ENCODE assay signal across 10 mouse cellular contexts in genomic region chr4:155895826-155896225, GRCm38 (mm10). TPM values are rescaled to one million over a fixed set of nuclear protein-coding genes. Genes with fewer than 3 reads are reported as not detected.
DNase-seq lines count a peak whose midpoint lies in the region; ATAC-seq lines count a peak whose summit lies in the region.
"Had no signal": no experiment of that assay in that cellular context is flagged by ENCODE, and none has a peak within 500 bp of the region (broad histone marks: within the 10 kb centered on the region; RNA-seq: fewer than 3 reads in every experiment).

No protein-coding gene starts in this region.

- intact Hi-C loops in heart, postnatal 25 days (cut with DNase I): no loop called here

- H3K27ac ChIP-seq in midbrain, embryonic 16.5 days (ENCODE audit: low read length): no peak overlapping the region
- H3K27ac ChIP-seq: limb, embryonic 12.5 days had no signal

- peak overlapping the region; percentile 94 for H3K4me2 ChIP-seq in midbrain, embryonic 16.5 days (ENCODE audit: low read length)
- H3K4me2 ChIP-seq: limb, embryonic 12.5 days had no signal

- no peak overlapping the region for H3K4me3 ChIP-seq in midbrain, embryonic 16.5 days (ENCODE audit: low read depth, low read length)
- H3K4me3 ChIP-seq: limb, embryonic 12.5 days had no signal

- H3K36me3 ChIP-seq in midbrain, embryonic 16.5 days (ENCODE audit: control insufficient read depth, insufficient read depth, low read length): peaks cover 35% of the 10 kb centered on the region

- no peak overlapping the region for H3K9ac ChIP-seq in midbrain, embryonic 16.5 days (ENCODE audit: low read depth, low read length)
- H3K9ac ChIP-seq: limb, embryonic 12.5 days had no signal

- no peak for ATAC-seq in midbrain, embryonic 16.5 days

- WGBS in midbrain, embryonic 16.5 days: 95% methylated on average over 4 of the region's 4 CpGs

- H3K9me3 ChIP-seq in midbrain, embryonic 16.5 days (replicated peaks; ENCODE audit: control insufficient read depth, low read length, poor library complexity, severe bottlenecking): no peaks in the 10 kb centered on the region
- H3K9me3 ChIP-seq: limb, embryonic 12.5 days had no signal

- peaks cover 31% of the 10 kb centered on the region for H3K4me1 ChIP-seq in midbrain, embryonic 16.5 days (ENCODE audit: control insufficient read depth, insufficient read depth, low read length)

- peak; percentile 3 to 17 for DNase-seq in adrenal gland, adult (ENCODE audit: inconsistent age in 2 of 2, low spot score in 1 of 2)
- DNase-seq in adrenal gland, postnatal 4 days (ENCODE audit: low spot score in 2 of 2): no peak
- DNase-seq in heart, postnatal 4 days: peak; percentile 5
- no peak for DNase-seq in heart, postnatal 25 days (ENCODE audit: low spot score)
- peak; percentile 5 to 46 for DNase-seq in spleen, postnatal 10 days (ENCODE audit: low spot score in 2 of 2)
- DNase-seq in spleen, adult 12 weeks (ENCODE audit: low spot score): no peak
- DNase-seq in embryo, embryonic 10.5 days (ENCODE audit: low spot score): no peak
- DNase-seq: embryo, embryonic 11 days had no signal

- no peaks in the 10 kb centered on the region for H3K27me3 ChIP-seq in midbrain, embryonic 16.5 days (ENCODE audit: control insufficient read depth, insufficient read depth, low read depth, low read length)
- H3K27me3 ChIP-seq: limb, embryonic 12.5 days had no signal

RNA-seq across cellular contexts. Expression of gene Acap3, which starts 4.2 kb away (rescaled TPM):
- total RNA-seq in adrenal gland, postnatal 4 days (2021): 10 to 100 TPM; 35.5 to 36.7 TPM
- 10 to 100 TPM; 16.9 to 21.4 TPM for total RNA-seq in heart, postnatal 4 days (2021)
- 10 to 100 TPM; 11.7 to 18.0 TPM for total RNA-seq in heart, postnatal 25 days (2021)
- polyA plus RNA-seq in midbrain, embryonic 16.5 days (2015; fragmentation: Nextera tagmentation; extraction: Ambion mirVana): 77.4 and 78.1 TPM in 2 replicates

RNA-seq across cellular contexts. Expression of gene Pusl1, which starts 4.2 kb away (rescaled TPM):
- total RNA-seq in adrenal gland, postnatal 4 days (2021): 10 to 100 TPM; 42.9 to 49.0 TPM
- total RNA-seq in heart, postnatal 4 days (2021): 10 to 100 TPM; 18.3 to 23.1 TPM
- total RNA-seq in heart, postnatal 25 days (2021): 10 to 100 TPM; 12.8 to 13.8 TPM
- 56.3 and 63.9 TPM in 2 replicates for polyA plus RNA-seq in midbrain, embryonic 16.5 days (2015; fragmentation: Nextera tagmentation; extraction: Ambion mirVana)

RNA-seq across cellular contexts. Expression of gene Ints11, which starts 26.5 kb away (rescaled TPM):
- 10 to 100 TPM; 31.0 to 31.3 TPM for total RNA-seq in adrenal gland, postnatal 4 days (2021)
- 10 to 100 TPM; 16.0 to 19.2 TPM for total RNA-seq in heart, postnatal 4 days (2021)
- 10 to 100 TPM; 15.9 to 17.5 TPM for total RNA-seq in heart, postnatal 25 days (2021)
- 75.7 and 78.7 TPM in 2 replicates for polyA plus RNA-seq in midbrain, embryonic 16.5 days (2015; fragmentation: Nextera tagmentation; extraction: Ambion mirVana)

RNA-seq across cellular contexts. Expression of gene Cptp, which starts 26.6 kb away (rescaled TPM):
- total RNA-seq in adrenal gland, postnatal 4 days (2021): 10 to 100 TPM; 20.2 to 21.0 TPM
- 10 to 100 TPM in 1 of 2 experiments, 1 to 10 TPM in 1; 6.6 to 11.2 TPM for total RNA-seq in heart, postnatal 4 days (2021)
- 10 to 100 TPM in 1 of 2 experiments, 1 to 10 TPM in 1; 8.1 to 10.5 TPM for total RNA-seq in heart, postnatal 25 days (2021)
- polyA plus RNA-seq in midbrain, embryonic 16.5 days (2015; fragmentation: Nextera tagmentation; extraction: Ambion mirVana): 25.1 and 28.1 TPM in 2 replicates

RNA-seq across cellular contexts. Expression of gene Tas1r3, which starts 32.7 kb away (rescaled TPM):
- total RNA-seq in adrenal gland, postnatal 4 days (2021): under 1 TPM; 0.85 to 0.92 TPM
- total RNA-seq in heart, postnatal 4 days (2021): under 1 TPM; 0.14 to 0.20 TPM
- total RNA-seq in heart, postnatal 25 days (2021): under 1 TPM; 0.14 to 0.26 TPM
- 0.29 and 0.58 TPM in 2 replicates for polyA plus RNA-seq in midbrain, embryonic 16.5 days (2015; fragmentation: Nextera tagmentation; extraction: Ambion mirVana)

Comparison
In these comparisons a context has a peak if more than half of its experiments do, and no peak if none do; other contexts are left out.
1. DNase-seq: peak in adrenal gland, adult (2 of 2), heart, postnatal 4 days (single experiment) and spleen, postnatal 10 days (2 of 2); none in adrenal gland, postnatal 4 days (0 of 2), heart, postnatal 25 days (single experiment), spleen, adult 12 weeks (single experiment) and embryo, embryonic 10.5 days (single experiment).